Mouse (Mus musculus) forebrain, embryonic 11.5 days (tissue): Measurements from ENCODE around the gene Olfr1246. TPM values are rescaled to one million over a fixed set of nuclear protein-coding genes. Genes with fewer than 3 reads are reported as not detected.

Experiments used
- polyA plus RNA-seq: library from polyadenylated mRNA; unstranded; fragments of >200 nt; fragmentation: Nextera tagmentation; extraction: Ambion mirVana; gene quantifications from 2 replicates; pipeline ENCODE4 v1.2.1, GENCODE M21; 2014

Gene Olfr1246
- polyA plus RNA-seq, 1 experiment from 2014 or later, result not detected

Other genes with a start within 250 kb of the Olfr1246 start
- gene Olfr1234, start 228.3 kb downstream of the Olfr1246 start, polyA plus RNA-seq, result not detected in 2 replicates
- gene Olfr1238, start 183.5 kb downstream of the Olfr1246 start, polyA plus RNA-seq, result not detected in 2 replicates
- gene Olfr1239, start 172.8 kb downstream of the Olfr1246 start, polyA plus RNA-seq, result not detected in 2 replicates
- gene Olfr1240, start 150.2 kb downstream of the Olfr1246 start, polyA plus RNA-seq, result not detected in 2 replicates
- not detected in 2 replicates for gene Olfr1241, start 106.0 kb downstream of the Olfr1246 start, polyA plus RNA-seq
- not detected in 2 replicates for gene Olfr1242, start 94.8 kb downstream of the Olfr1246 start, polyA plus RNA-seq
- not detected in 2 replicates for gene Olfr1243, start 61.7 kb downstream of the Olfr1246 start, polyA plus RNA-seq
- not detected in 2 replicates for gene Olfr1245, start 14.7 kb downstream of the Olfr1246 start, polyA plus RNA-seq
- not detected in 2 replicates for gene Olfr1247, start 21.0 kb upstream of the Olfr1246 start, polyA plus RNA-seq
- gene Olfr1248, start 25.1 kb upstream of the Olfr1246 start, polyA plus RNA-seq, result not detected in 2 replicates
- gene Olfr1249, start 41.8 kb upstream of the Olfr1246 start, polyA plus RNA-seq, result not detected in 2 replicates
- gene Olfr1250, start 68.3 kb upstream of the Olfr1246 start, polyA plus RNA-seq, result not detected in 2 replicates
- gene Olfr1251, start 78.8 kb upstream of the Olfr1246 start, polyA plus RNA-seq, result not detected in 2 replicates
- not detected in 2 replicates for gene Olfr1252, start 131.9 kb upstream of the Olfr1246 start, polyA plus RNA-seq
- not detected in 2 replicates for gene Olfr1253, start 163.9 kb upstream of the Olfr1246 start, polyA plus RNA-seq
- not detected in 2 replicates for gene Olfr1254, start 200.5 kb upstream of the Olfr1246 start, polyA plus RNA-seq
- not detected in 2 replicates for gene Olfr1255, start 218.9 kb upstream of the Olfr1246 start, polyA plus RNA-seq
- not detected in 2 replicates for gene Olfr1256, start 248.4 kb upstream of the Olfr1246 start, polyA plus RNA-seq